Mouse (Mus musculus) embryonic fibroblast, embryonic 13.5 days (primary cell): ENCODE results near the gene Fbn1. TPM values are rescaled to one million over a fixed set of nuclear protein-coding genes. Genes with fewer than 3 reads are reported as not detected.

Source experiments
- H3K27ac ChIP-seq: 2 replicates; pipeline ENCODE4 v1.5.1; 2012; ENCODE audit warnings: low read length, control low read depth, inconsistent platforms; ENCODE audit not compliant: insufficient read depth
- H3K4me1 ChIP-seq: 2 replicates; pipeline ENCODE4 v1.6.1; 2011; ENCODE audit warnings: low read length; ENCODE audit not compliant: control insufficient read depth, insufficient read depth
- H3K4me3 ChIP-seq: 2 replicates; pipeline ENCODE4 v1.5.1; 2011; ENCODE audit warnings: mild to moderate bottlenecking, control low read depth, low read length; ENCODE audit not compliant: insufficient read depth
- CTCF ChIP-seq: IDR thresholded peaks from 2 replicates; pipeline ENCODE4 v1.5.1; 2011; ENCODE audit warnings: mild to moderate bottlenecking, control low read depth, low read length, moderate library complexity, borderline replicate concordance; ENCODE audit not compliant: insufficient read depth
- POLR2A ChIP-seq: IDR thresholded peaks from 2 replicates; pipeline ENCODE4 v1.6.1; 2011; ENCODE audit warnings: low read depth, mild to moderate bottlenecking, control low read depth, low read length, moderate library complexity
- polyA plus RNA-seq: library from polyadenylated mRNA; stranded (reverse); fragments of >200 nt; gene quantifications from 2 replicates; pipeline ENCODE4 v1.2.4, GENCODE M21; 2011; ENCODE audit warnings: low read depth; ENCODE audit not compliant: missing spikeins, insufficient read length

Fbn1 gene
- polyA plus RNA-seq, 1 experiment, result 598 TPM

DNA sequence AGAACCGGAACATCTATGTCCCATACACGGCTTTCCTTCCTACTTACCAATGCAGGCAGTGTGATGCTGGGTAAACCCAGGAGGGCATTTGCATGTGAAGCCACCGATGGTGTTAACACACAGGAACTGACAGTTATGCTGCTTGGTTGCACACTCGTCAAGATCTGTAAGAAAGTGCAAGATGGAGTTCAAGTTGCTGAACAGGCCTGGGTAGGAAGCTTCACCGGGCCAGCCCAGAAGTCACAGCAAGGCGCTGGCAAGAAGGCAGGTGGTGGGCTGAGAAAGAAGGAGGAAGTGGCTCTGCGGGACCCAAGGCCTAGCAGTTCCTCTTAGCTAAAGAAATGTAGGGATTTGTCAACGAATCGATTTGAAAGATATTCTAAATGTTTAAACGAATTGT is 198.1 kb downstream of the Fbn1 start:
- H3K27ac ChIP-seq, result no peak overlapping the region
- H3K4me3 ChIP-seq, result no peak overlapping the region
- no peak for TF ChIP-seq CTCF
- H3K4me1 ChIP-seq, result peaks cover 7% of the 10 kb centered on the region; the same call in 1 of the 2 replicates

DNA sequence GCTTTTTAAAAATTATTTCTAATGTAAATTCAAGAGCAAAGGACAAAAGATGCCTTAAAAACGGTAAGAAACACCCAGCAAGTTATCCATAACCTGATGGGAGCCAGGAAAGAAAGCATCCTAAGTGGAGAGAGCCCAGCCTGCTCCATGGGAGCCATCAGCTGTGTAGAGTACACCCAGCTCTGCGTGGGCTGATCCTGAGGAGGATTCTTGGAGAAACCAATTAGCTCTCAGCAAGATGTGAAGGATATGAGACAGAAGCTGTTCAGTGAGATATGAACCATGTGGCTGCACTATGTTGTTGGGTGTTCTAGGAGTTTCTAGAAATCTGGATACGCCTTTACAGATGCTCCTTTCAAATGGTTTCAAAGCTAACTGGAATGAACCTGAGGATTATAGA is 202.1 kb downstream of the Fbn1 start:
- Histone ChIP-seq H3K27ac (peak overlapping the region; percentile 89), H3K4me3 (no peak overlapping the region), H3K4me1 (peaks cover 17% of the 10 kb centered on the region)
- TF ChIP-seq POLR2A, result no peak

DNA sequence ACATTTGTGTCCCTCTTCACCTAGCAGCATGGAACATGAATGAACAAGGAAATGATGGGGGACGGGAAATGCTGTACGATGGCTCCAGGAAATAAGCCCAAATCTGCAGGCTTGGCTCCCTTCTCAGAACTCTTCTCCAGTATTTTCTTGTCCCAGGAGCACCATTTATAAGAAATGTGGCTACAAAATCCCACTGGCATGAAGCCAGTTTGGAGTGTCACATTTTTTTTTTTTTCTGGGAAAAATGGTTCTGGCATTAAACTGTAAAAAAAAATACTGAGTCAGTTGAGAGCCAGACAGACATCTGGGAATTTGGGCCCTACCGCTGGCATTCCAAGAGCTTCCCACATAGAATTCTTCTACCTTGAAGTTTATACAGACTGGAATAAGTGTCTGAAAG is 203.0 kb downstream of the Fbn1 start:
- H3K4me1 ChIP-seq, result peaks cover 17% of the 10 kb centered on the region
- TF ChIP-seq CTCF (no peak), POLR2A (peak; percentile 26; the same call in 1 of the 2 replicates)
- no peak overlapping the region for H3K4me3 ChIP-seq
- H3K27ac ChIP-seq, result peak overlapping the region; percentile 97

DNA sequence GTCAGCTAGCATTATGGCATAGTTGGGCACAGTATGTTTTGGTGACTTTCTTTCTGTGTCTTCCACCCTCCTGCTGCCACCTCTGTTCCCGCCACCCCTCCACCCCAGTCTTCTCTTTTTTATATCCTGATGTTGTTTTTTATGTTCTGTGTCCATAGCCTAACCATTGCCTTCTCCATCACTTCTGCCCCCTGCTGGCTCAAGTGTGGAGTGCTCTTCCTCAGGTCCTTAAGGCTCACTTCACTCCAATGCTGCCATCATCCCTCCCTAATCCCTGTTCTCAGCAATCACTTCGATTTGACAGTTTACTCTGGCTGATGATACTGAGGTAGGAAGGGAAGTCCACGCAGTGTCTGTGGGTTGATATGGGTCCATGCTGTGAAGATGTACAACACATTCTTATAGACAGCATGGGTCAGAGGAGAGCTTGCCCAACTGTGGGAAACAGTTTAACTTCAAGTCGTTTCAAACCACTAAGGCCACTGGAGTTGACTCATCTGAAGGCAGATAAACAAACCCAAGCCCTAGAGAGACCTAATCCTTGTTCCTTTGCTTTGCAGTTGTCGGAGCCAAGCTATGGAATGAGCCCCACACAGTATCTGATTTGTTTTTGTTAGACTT is 203.9 kb downstream of the Fbn1 start:
- peak overlapping the region; percentile 97 for H3K27ac ChIP-seq
- H3K4me3 ChIP-seq, result no peak overlapping the region
- no peak for TF ChIP-seq POLR2A
- TF ChIP-seq CTCF, result no peak; the same call in 1 of the 2 replicates
- peaks cover 17% of the 10 kb centered on the region for H3K4me1 ChIP-seq

DNA sequence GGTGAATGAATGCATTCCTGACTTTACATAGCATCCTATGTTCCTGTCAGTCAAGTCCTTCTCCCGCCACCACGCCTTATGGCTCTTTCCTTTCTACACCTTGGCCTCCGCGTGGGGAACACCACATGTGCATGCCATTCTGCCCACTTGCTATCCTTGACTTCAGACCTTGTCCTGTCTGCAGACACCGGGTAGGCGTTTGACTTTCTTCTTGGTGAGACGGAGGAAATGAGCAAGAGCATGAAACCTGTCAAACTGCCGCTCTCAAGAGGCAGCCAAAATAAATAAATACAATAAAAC is 205.2 kb downstream of the Fbn1 start:
- TF ChIP-seq POLR2A (no peak), CTCF (no peak)
- no peak overlapping the region for H3K4me3 ChIP-seq
- peak overlapping the region; percentile 97 for H3K27ac ChIP-seq
- H3K4me1 ChIP-seq, result peaks cover 17% of the 10 kb centered on the region

DNA sequence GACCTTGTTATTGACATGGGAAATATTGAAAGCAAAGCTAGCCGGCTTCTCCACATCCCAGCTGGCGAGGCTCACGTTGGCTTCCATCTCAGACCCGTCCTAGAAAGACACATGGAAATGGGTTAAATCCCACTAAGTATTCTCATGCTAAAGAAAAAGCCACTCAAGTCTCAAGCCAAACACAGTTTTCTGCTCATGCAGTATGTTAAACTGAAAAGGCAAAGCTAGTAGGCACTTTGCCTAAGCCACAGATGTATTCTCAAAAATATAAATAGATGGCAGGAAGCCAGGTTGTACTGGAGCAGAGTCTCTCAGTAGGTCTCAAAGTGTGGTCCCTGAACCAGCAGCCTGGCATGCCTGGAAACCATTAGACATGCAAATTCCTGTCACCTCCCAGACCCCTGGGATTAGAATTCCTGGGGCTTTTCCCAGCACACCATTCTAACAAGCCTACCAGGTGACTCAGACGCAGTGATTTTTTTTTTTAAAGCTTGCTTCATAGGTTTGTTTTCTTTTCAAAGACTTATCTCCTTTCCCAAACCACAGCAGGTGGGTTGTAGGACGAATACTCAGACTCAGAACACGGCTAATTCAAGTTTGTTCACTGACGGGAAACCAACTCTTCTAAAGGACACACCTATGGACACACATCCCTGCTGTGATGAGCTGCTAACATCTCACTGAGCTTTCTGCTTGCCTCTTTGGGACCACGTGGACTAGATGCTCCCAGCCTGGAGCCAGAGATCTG is 205.7 kb downstream of the Fbn1 start:
- TF ChIP-seq POLR2A (no peak; the same call in 1 of the 2 replicates), CTCF (no peak)
- H3K4me3 ChIP-seq, result no peak overlapping the region

DNA sequence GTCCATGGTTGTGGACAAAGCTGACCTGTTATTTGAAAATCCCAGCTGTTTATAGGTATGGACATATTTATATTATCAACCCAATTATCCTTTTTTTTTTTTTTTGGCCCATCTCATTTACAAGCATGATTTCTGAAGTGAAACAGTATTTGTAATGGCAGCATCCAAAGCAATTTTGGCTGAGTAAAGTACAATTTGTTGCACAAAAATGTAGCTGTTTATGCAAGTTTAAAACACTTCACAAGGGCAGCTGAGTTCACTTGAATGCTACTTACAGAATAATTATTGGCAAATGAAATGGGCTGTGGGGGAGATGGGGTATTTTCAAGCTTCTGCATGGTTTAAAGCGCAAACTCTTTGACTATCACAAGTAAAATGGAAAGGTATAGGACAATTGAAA is 209.0 kb downstream of the Fbn1 start:
- H3K4me1 ChIP-seq, result peaks cover 18% of the 10 kb centered on the region
- no peak overlapping the region for H3K27ac ChIP-seq
- H3K4me3 ChIP-seq, result no peak overlapping the region
- TF ChIP-seq CTCF, result no peak
- TF ChIP-seq POLR2A, result no peak

More for the DNA sequence above, 205.7 kb downstream of the Fbn1 start:
- Histone ChIP-seq H3K4me1 (peaks cover 14% of the 10 kb centered on the region), H3K27ac (peak overlapping the region; percentile 97)

DNA sequence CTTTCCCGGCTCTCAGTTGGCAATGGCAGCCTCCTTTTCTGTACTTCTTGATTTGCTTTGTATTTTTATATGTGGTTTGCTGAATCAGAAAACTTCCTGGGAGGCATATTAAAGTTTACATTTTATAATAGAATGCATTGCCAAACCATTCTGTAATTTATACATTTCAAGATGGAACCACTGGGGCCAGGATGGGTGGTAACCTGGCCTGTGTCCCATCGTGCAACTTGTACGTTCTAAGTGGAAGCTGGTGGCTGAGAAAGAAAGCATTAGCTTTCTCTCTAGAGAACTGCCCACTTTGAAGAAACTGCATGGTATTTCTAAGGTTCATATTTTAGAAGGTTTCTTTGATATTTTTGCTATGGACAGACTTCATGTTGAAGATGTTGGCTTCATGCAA is 212.3 kb downstream of the Fbn1 start:
- Histone ChIP-seq H3K27ac (peak overlapping the region; percentile 99), H3K4me3 (no peak overlapping the region), H3K4me1 (peaks cover 22% of the 10 kb centered on the region)
- no peak for TF ChIP-seq CTCF
- TF ChIP-seq POLR2A, result no peak

DNA sequence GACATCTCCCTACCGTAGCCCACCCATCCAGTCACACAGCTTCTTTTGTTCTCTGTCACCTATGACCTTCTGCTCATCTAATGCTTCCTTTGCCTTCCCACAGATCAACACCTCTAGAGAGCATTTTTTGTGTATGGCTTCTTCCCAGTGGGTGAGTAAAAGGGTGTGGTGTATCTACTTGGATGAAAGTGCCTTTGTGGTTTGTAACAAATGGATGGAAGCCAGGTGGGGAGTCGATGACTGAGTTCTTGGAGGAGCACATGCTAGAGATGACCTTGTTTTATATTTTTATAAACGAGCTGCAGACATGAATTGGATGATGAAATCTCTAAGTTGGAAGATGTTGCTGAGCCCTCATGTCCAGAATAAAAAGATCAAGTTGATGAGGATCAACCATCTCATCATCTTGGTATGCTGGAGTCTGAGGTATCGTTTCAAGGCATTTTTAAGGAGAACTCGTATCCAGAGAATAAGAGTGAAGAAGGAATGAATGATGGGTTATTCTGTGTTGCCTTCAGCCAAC is 213.8 kb downstream of the Fbn1 start:
- peaks cover 22% of the 10 kb centered on the region for H3K4me1 ChIP-seq
- peak overlapping the region; percentile 99 for H3K27ac ChIP-seq
- no peak for TF ChIP-seq CTCF
- no peak; the same call in 1 of the 2 replicates for TF ChIP-seq POLR2A
- H3K4me3 ChIP-seq, result no peak overlapping the region

DNA sequence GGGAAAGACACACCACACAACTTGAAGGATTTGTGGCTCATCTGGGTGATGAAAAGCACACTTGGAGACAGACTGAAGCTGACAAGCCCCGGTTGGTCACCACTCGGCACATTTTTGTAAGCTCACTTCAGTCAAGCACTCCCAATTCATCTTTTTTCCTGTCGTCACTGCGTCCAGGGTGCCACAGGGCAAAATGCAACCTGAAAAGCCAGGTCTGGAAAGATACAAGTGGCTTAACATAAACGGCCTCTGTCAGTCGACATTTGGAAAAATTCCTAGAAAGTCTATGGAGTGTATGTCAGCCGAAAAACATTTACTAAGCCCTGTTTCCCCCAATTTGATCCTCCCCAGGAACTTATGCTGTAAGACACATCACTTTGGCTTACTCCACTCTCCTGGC is 215.2 kb downstream of the Fbn1 start:
- H3K4me1 ChIP-seq, result peaks cover 22% of the 10 kb centered on the region
- no peak overlapping the region for H3K4me3 ChIP-seq
- TF ChIP-seq CTCF, result no peak
- TF ChIP-seq POLR2A, result no peak
- peak overlapping the region; percentile 99 for H3K27ac ChIP-seq
